Mouse (Mus musculus) heart, embryonic 11.5 days (tissue): ENCODE measurements around the gene Tchp. TPM values are rescaled to one million over a fixed set of nuclear protein-coding genes. Genes with fewer than 3 reads are reported as not detected.

Experiments
- ATAC-seq: fragments of 200-750 bp; cut with Nextera tagmentation; replicated peaks from 2 replicates; pipeline ENCODE4 v1.8.0; 2017; ENCODE audit warnings: moderate library complexity; ENCODE audit not compliant: insufficient number of reproducible peaks, low FRiP score, low TSS enrichment
- H3K27ac ChIP-seq: fragments of 300-500 bp; sonication (generic); 2 replicates; pipeline ENCODE4 v1.5.1; 2014; ENCODE audit warnings: mild to moderate bottlenecking, low read depth, low read length
- H3K27me3 ChIP-seq: fragments of 300-500 bp; sonication (generic); 2 replicates; pipeline ENCODE4 v1.6.1; 2014; ENCODE audit warnings: mild to moderate bottlenecking, low read length, mixed read lengths; ENCODE audit not compliant: control insufficient read depth, insufficient read depth
- H3K36me3 ChIP-seq: fragments of 300-500 bp; sonication (generic); 2 replicates; pipeline ENCODE4 v1.6.1; 2014; ENCODE audit warnings: mild to moderate bottlenecking, low read length, moderate library complexity, mixed read lengths; ENCODE audit not compliant: control insufficient read depth, insufficient read depth
- H3K4me1 ChIP-seq: fragments of 300-500 bp; sonication (generic); 2 replicates; pipeline ENCODE4 v1.6.1; 2014; ENCODE audit warnings: low read length; ENCODE audit not compliant: control insufficient read depth, insufficient read depth
- H3K4me2 ChIP-seq: fragments of 300-500 bp; sonication (generic); 2 replicates; pipeline ENCODE4 v1.6.1; 2014; ENCODE audit warnings: mild to moderate bottlenecking, moderate library complexity
- H3K4me3 ChIP-seq: fragments of 300-500 bp; sonication (generic); 2 replicates; pipeline ENCODE4 v1.5.1; 2014; ENCODE audit warnings: low read depth, low read length
- H3K9ac ChIP-seq: fragments of 300-500 bp; sonication (generic); 2 replicates; pipeline ENCODE4 v1.6.1; 2014; ENCODE audit warnings: mild to moderate bottlenecking, low read depth, low read length, moderate library complexity
- H3K9me3 ChIP-seq: fragments of 300-500 bp; sonication (generic); replicated peaks from 2 replicates; pipeline ENCODE4 v1.6.1; 2016; ENCODE audit warnings: low read length; ENCODE audit not compliant: control insufficient read depth
- whole genome bisulfite sequencing: fragments of 180-500 bp; shearing (Covaris S2); extraction: QIAGEN DNeasy Blood & Tissue Kit; methylation state at CpG from one replicate; pipeline ENCODE4 v1.1.7; 2014; ENCODE audit not compliant: insufficient replicate concordance; 5-methylcytosine and 5-hydroxymethylcytosine counted together
- polyA plus RNA-seq: library from polyadenylated mRNA; unstranded; fragments of >200 nt; fragmentation: Nextera tagmentation; extraction: Ambion mirVana; gene quantifications from 2 replicates; pipeline ENCODE4 v1.2.1, GENCODE M21; 2014

The Tchp gene
- polyA plus RNA-seq, 1 experiment from 2014 or later, result 8.0 TPM

GRCm38 (mm10) chr5:114702403-114703392, 4.9 kb upstream of the Tchp start:
- Histone ChIP-seq H3K9ac (no peak overlapping the region), H3K9me3 (no peaks in the 10 kb centered on the region), H3K4me3 (no peak overlapping the region), H3K4me1 (no peaks in the 10 kb centered on the region; the same call in 1 of the 2 replicates), H3K4me2 (no peak overlapping the region), H3K27ac (no peak overlapping the region), H3K27me3 (no peaks in the 10 kb centered on the region; the same call in 1 of the 2 replicates), H3K36me3 (no peaks in the 10 kb centered on the region)
- WGBS, result 55% methylated on average over 14 of the region's 14 CpGs
- ATAC-seq, result no peak

DNA sequence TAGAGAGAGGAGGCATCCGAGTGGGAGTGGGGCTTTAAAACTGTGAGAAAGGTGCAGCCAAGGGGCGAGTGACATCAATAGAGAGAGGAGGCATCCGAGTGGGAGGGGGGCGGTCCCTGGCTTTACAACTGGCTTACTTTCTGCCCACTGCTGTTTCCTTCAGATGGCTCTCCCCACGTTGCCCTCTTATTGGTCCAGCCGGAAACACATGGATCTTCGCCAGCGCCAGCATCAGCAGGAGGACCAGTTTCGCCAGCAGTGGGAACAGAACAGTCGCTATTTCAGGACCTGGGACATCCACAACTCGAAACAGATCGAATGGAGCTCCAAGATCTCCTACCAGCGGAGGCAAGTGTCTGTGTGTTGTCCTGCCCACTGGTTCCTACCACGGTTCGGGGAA, 931 bp downstream of the Tchp start:
- ATAC-seq, result no peak
- peaks cover 9% of the 10 kb centered on the region for H3K4me1 ChIP-seq
- H3K27ac ChIP-seq, result no peak overlapping the region
- WGBS, result 52% methylated on average over 15 of the region's 15 CpGs
- peak overlapping the region; percentile 85 for H3K4me2 ChIP-seq
- H3K36me3 ChIP-seq, result peaks cover 8% of the 10 kb centered on the region
- 0 out of 2 replicates have a peak overlapping the region, but pooled peaks have one; percentile 79 for H3K9ac ChIP-seq
- H3K9me3 ChIP-seq, result no peaks in the 10 kb centered on the region
- peak overlapping the region; percentile 88 for H3K4me3 ChIP-seq
- H3K27me3 ChIP-seq, result no peaks in the 10 kb centered on the region

DNA sequence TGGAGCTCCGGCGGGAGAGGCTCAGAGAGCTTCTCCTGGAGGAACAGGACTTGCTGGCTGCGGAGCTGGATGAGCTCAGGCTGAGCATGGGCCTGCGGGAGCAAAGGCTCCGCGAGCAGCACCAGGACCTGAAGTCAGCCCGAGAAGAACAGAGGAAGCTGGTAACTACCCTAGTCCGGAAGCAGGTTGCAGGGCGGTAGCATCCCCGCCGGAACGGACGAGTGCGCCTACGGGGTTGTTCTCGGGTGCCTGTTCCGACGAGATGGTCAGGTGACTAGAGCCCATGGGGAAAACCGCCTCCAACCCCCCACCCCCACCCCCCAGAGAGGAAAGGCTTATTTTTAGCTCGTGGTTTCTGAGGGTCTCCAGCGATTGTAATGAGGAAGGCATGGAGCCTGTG, 1.8 kb downstream of the Tchp start:
- Histone ChIP-seq H3K27me3 (no peaks in the 10 kb centered on the region), H3K9me3 (no peaks in the 10 kb centered on the region), H3K27ac (no peak overlapping the region), H3K4me1 (peaks cover 9% of the 10 kb centered on the region), H3K36me3 (peaks cover 8% of the 10 kb centered on the region), H3K4me3 (no peak overlapping the region), H3K9ac (no peak overlapping the region), H3K4me2 (no peak overlapping the region)
- no peak for ATAC-seq
- 89% methylated on average over 21 of the region's 21 CpGs for WGBS

DNA sequence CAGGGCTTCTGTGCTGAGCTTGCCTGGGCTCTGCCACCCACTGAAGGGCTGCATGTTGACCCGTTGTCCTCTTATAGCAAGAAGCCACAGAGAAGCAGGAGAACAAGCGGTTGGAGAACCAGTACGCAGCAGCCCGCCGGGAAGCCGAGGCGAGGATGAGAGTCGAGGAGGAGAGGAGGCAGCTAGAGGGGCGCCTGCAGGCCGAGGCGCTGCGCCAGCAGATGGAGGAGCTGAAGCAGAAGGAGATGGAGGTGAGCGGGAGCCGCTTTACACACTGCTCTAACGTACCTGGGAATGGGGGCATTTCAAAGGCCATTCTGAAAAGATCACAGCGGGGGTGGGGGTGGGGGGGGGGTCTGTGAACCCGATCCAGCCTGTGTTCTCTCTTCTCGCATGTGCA, 7.0 kb downstream of the Tchp start:
- H3K9me3 ChIP-seq, result no peaks in the 10 kb centered on the region
- no peak overlapping the region for H3K4me2 ChIP-seq
- H3K4me3 ChIP-seq, result no peak overlapping the region
- no peak overlapping the region for H3K27ac ChIP-seq
- H3K9ac ChIP-seq, result no peak overlapping the region
- H3K27me3 ChIP-seq, result no peaks in the 10 kb centered on the region
- 90% methylated on average over 18 of the region's 18 CpGs for WGBS
- H3K36me3 ChIP-seq, result peaks cover 30% of the 10 kb centered on the region
- no peak for ATAC-seq
- H3K4me1 ChIP-seq, result no peaks in the 10 kb centered on the region

- no peaks in the 10 kb centered on the region for H3K4me1 ChIP-seq
- H3K27ac ChIP-seq, result no peak overlapping the region
- no peak for ATAC-seq
- no peak overlapping the region for H3K9ac ChIP-seq
- 93% methylated on average over 12 of the region's 12 CpGs for WGBS
- no peaks in the 10 kb centered on the region for H3K27me3 ChIP-seq
- H3K4me2 ChIP-seq, result no peak overlapping the region
- no peak overlapping the region for H3K4me3 ChIP-seq
- H3K9me3 ChIP-seq, result no peaks in the 10 kb centered on the region
- H3K36me3 ChIP-seq, result peaks cover 43% of the 10 kb centered on the region
Measured at GRCm38 (mm10) chr5:114717292-114717691, 9.7 kb downstream of the Tchp start.

DNA sequence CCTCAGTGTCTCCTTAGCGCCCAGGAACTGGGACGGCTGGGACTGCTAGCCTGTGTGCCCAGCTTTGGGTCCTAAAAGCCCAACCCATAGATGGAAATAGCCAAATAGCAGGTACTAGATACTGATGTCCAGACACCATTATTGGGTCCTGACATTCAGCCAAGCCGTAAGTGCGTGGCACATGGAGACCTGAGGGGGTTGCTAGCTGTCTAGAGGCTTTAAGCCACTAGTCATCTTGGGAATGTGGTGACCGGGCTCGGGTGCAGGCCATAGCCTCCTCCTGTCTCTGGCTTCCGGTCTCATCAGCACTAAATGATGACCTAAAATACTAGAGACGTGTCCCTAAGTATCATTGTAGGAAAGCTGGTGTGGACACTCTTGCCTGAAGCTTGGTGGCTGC, 10.4 kb downstream of the Tchp start:
- no peak overlapping the region for H3K4me2 ChIP-seq
- no peak for ATAC-seq
- WGBS, result 87% methylated on average over 8 of the region's 8 CpGs
- no peaks in the 10 kb centered on the region for H3K27me3 ChIP-seq
- H3K36me3 ChIP-seq, result peaks cover 43% of the 10 kb centered on the region
- no peak overlapping the region for H3K9ac ChIP-seq
- no peaks in the 10 kb centered on the region for H3K4me1 ChIP-seq
- no peak overlapping the region for H3K4me3 ChIP-seq
- H3K27ac ChIP-seq, result no peak overlapping the region
- no peaks in the 10 kb centered on the region for H3K9me3 ChIP-seq

- H3K27ac ChIP-seq, result no peak overlapping the region
- no peaks in the 10 kb centered on the region for H3K4me1 ChIP-seq
- no peak overlapping the region for H3K9ac ChIP-seq
- WGBS, result 92% methylated on average over 13 of the region's 13 CpGs
- ATAC-seq, result no peak
- no peaks in the 10 kb centered on the region for H3K27me3 ChIP-seq
- no peaks in the 10 kb centered on the region for H3K9me3 ChIP-seq
- H3K36me3 ChIP-seq, result peaks cover 43% of the 10 kb centered on the region
- no peak overlapping the region for H3K4me3 ChIP-seq
- no peak overlapping the region for H3K4me2 ChIP-seq
Measured at GRCm38 (mm10) chr5:114718483-114718882, 10.9 kb downstream of the Tchp start.

DNA sequence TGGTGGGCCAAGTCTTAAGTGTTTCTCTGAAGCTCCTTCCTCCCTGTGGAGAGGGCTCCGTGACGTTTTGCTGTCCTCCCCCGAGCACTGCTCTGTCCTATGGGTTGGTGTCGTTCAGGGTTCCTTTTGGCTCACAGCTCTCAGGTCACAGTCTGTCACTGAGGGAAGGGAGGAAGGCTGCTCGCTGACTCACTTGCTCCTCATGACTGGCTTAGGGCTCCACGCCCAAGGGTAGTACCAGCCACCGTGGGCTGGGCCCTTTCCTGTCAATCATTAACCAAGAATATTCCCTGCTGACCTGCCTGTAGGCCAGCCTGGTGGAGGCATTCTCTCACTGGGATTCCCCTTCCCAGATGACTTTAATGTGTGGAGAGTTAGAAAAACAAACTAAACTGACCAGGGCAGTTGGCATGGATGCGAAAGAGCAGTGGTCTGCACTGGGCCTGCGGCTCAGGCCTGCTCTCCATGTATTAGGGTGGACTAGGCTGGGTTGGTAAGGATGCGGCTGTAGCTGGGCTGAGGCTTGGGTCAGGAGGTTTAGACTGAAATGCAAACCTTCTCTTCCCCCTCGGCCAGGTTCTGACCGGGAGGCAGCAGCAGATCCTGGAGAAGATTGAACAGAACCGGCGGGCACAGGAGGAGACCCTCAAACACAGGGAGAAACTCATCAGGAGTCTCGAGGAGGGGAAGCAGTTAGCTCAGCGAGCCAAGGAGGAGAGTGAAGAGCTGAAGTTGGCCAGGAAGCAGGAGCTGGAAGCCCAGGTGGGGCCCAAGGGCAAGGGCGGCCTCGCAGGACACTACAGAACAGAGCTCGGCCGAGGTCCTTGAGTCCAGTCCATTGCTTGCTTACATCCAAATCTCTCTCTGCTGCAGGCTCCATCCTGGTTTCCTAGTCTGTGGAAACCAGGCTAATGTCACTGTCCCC, 11.7 kb downstream of the Tchp start:
- Histone ChIP-seq H3K27me3 (no peaks in the 10 kb centered on the region), H3K4me2 (no peak overlapping the region), H3K4me3 (no peak overlapping the region), H3K36me3 (peaks cover 47% of the 10 kb centered on the region), H3K9ac (no peak overlapping the region), H3K27ac (no peak overlapping the region), H3K9me3 (peaks cover 2% of the 10 kb centered on the region; the same call in 1 of the 2 replicates), H3K4me1 (no peaks in the 10 kb centered on the region)
- no peak for ATAC-seq
- 79% methylated on average over 20 of the region's 20 CpGs for WGBS
